Mouse (Mus musculus): ENCODE results near the gene Nfib. TPM values are rescaled to one million over a fixed set of nuclear protein-coding genes. Genes with fewer than 3 reads are reported as not detected.

Nfib gene
- polyA plus RNA-seq, 1 experiment from 2014 or later, result 32.3 TPM

Other genes with a start within 250 kb of the Nfib start
- 15.7 and 15.9 TPM in 2 replicates for gene Zdhhc21, start 154.2 kb upstream of the Nfib start, polyA plus RNA-seq (2015; fragmentation: Nextera tagmentation; extraction: Ambion mirVana)
- gene Cer1, start 179.4 kb upstream of the Nfib start, polyA plus RNA-seq (2015; fragmentation: Nextera tagmentation; extraction: Ambion mirVana), result 0.07 TPM in 1 of 2 replicates, not detected in the other